Mouse (Mus musculus): ENCODE data around the gene Mthfd1l. TPM values are rescaled to one million over a fixed set of nuclear protein-coding genes. Genes with fewer than 3 reads are reported as not detected.

Mthfd1l gene
- total and polyA plus RNA-seq, 3 experiments: 84.0 to 94.8 (median 90.3) TPM

- dilution Hi-C loops (cut with MboI; ENCODE audit: extremely low pct_ligation_motif_present, extremely low pct_unique_long_range_greater_than_20kb, low sequenced_read_pairs) (no loop called here), in situ Hi-C loops (cut with MboI; ENCODE audit: low pct_ligation_motif_present, low pct_unique_long_range_greater_than_20kb, low sequenced_read_pairs) (no loop called here)
- TF ChIP-seq NRF1 (IDR thresholded peaks at IDR 0.05; ENCODE audit: low read depth, low read length) (no peak), IRF4 (IDR thresholded peaks at IDR 0.05; ENCODE audit: low read depth, low read length) (no peak), ELF1 (IDR thresholded peaks at IDR 0.05; ENCODE audit: low read depth, low read length) (no peak), MAZ (IDR thresholded peaks at IDR 0.05; ENCODE audit: low read depth, low read length) (no peak), ZMIZ1 (IDR thresholded peaks at IDR 0.05; ENCODE audit: low read depth, low read length) (no peak), USF1 (IDR thresholded peaks at IDR 0.05; ENCODE audit: low read depth, low read length) (no peak), NELFE (IDR thresholded peaks at IDR 0.05; ENCODE audit: low read depth, low read length) (no peak), ZKSCAN1 (IDR thresholded peaks at IDR 0.05; ENCODE audit: borderline replicate concordance, low read depth, low read length) (no peak), TCF12 (IDR thresholded peaks at IDR 0.05; ENCODE audit: low read depth, low read length) (no peak), MXI1 (IDR thresholded peaks at IDR 0.05; ENCODE audit: low read depth, low read length) (no peak)
Measured at GRCm38 (mm10) chr10:4057832-4058231, 84.9 kb downstream of the Mthfd1l start.

GRCm38 (mm10) chr10:4061071-4061987 is 88.4 kb downstream of the Mthfd1l start:
- no peak for DNase-seq (ENCODE audit: extremely low read depth)
- Histone ChIP-seq H3K9ac (ENCODE audit: insufficient read depth, low read depth) (no peak overlapping the region), H3K4me1 (ENCODE audit: control insufficient read depth in 1 of 2, insufficient read depth in 2 of 2) (no peaks in the 10 kb centered on the region), H3K4me2 (ENCODE audit: insufficient read depth, low read depth, poor library complexity, severe bottlenecking) (no peak overlapping the region), H3K9me3 (replicated peaks; ENCODE audit: low read length) (no peaks in the 10 kb centered on the region), H3K36me3 (replicated peaks in 1 of 2; ENCODE audit: control insufficient read depth in 1 of 2, insufficient read depth in 1 of 2, low read length in 1 of 2) (peaks cover 41 to 92% of the 10 kb centered on the region in 2 experiments), H3K27me3 (replicated peaks) (no peaks in the 10 kb centered on the region), H3K79me2 (replicated peaks; ENCODE audit: control insufficient read depth, extremely low read depth, insufficient read depth, poor library complexity, severe bottlenecking) (no peaks in the 10 kb centered on the region), H3K4me3 (replicated peaks in 1 of 3; ENCODE audit: low read depth in 2 of 3, low read length in 2 of 3, poor library complexity in 1 of 3) (no peak overlapping the region), H3K27ac (ENCODE audit: insufficient read depth, low read depth) (no peak overlapping the region)
- TF ChIP-seq PAX5 (IDR thresholded peaks at IDR 0.05; ENCODE audit: low read length) (no peak), MAZ (IDR thresholded peaks at IDR 0.05; ENCODE audit: low read depth, low read length) (no peak), ZC3H11A (IDR thresholded peaks at IDR 0.05; ENCODE audit: low read depth, low read length) (no peak), KAT2A (IDR thresholded peaks at IDR 0.05; ENCODE audit: insufficient replicate concordance, low read length) (no peak), RAD21 (IDR thresholded peaks at IDR 0.05; ENCODE audit: low read depth, low read length) (no peak), MXI1 (IDR thresholded peaks at IDR 0.05; ENCODE audit: low read depth, low read length) (no peak), GABPA (IDR thresholded peaks at IDR 0.05; ENCODE audit: insufficient replicate concordance, low read depth, low read length) (no peak), POLR2A (IDR thresholded peaks at IDR 0.05; ENCODE audit: low read depth, low read length) (no peak), SIN3A (IDR thresholded peaks at IDR 0.05; ENCODE audit: low read length) (no peak), SMC3 (IDR thresholded peaks at IDR 0.05; ENCODE audit: low read depth, low read length) (no peak), CTCF (conservative IDR thresholded peaks at IDR 0.05 in 1 of 2, IDR thresholded peaks at IDR 0.05 in 1 of 2; ENCODE audit: low read depth in 2 of 2, low read length in 2 of 2) (no peak), NRF1 (IDR thresholded peaks at IDR 0.05; ENCODE audit: low read depth, low read length) (no peak), ZMIZ1 (IDR thresholded peaks at IDR 0.05; ENCODE audit: low read depth, low read length) (no peak), ELF1 (IDR thresholded peaks at IDR 0.05; ENCODE audit: low read depth, low read length) (no peak), MAFK (IDR thresholded peaks at IDR 0.05; ENCODE audit: insufficient replicate concordance, low read length) (no peak), NELFE (IDR thresholded peaks at IDR 0.05; ENCODE audit: low read depth, low read length) (no peak)
- dilution Hi-C loops (cut with MboI; ENCODE audit: extremely low pct_ligation_motif_present, extremely low pct_unique_long_range_greater_than_20kb, low sequenced_read_pairs): no loop called here
- in situ Hi-C loops (cut with MboI; ENCODE audit: low pct_ligation_motif_present, low pct_unique_long_range_greater_than_20kb, low sequenced_read_pairs): no loop called here

More at GRCm38 (mm10) chr10:4057832-4058231, 84.9 kb downstream of the Mthfd1l start:
- Histone ChIP-seq H3K27me3 (replicated peaks) (no peaks in the 10 kb centered on the region), H3K79me2 (replicated peaks; ENCODE audit: control insufficient read depth, extremely low read depth, insufficient read depth, poor library complexity, severe bottlenecking) (no peaks in the 10 kb centered on the region), H3K4me1 (ENCODE audit: control insufficient read depth in 1 of 2, insufficient read depth in 2 of 2) (no peaks in the 10 kb centered on the region), H3K27ac (ENCODE audit: insufficient read depth, low read depth) (no peak overlapping the region), H3K9ac (ENCODE audit: insufficient read depth, low read depth) (no peak overlapping the region), H3K4me2 (ENCODE audit: insufficient read depth, low read depth, poor library complexity, severe bottlenecking) (no peak overlapping the region), H3K9me3 (replicated peaks; ENCODE audit: low read length) (no peaks in the 10 kb centered on the region), H3K36me3 (replicated peaks in 1 of 2; ENCODE audit: control insufficient read depth in 1 of 2, insufficient read depth in 1 of 2, low read length in 1 of 2) (peaks cover 37 to 84% of the 10 kb centered on the region in 2 experiments), H3K4me3 (replicated peaks in 1 of 3; ENCODE audit: low read depth in 2 of 3, low read length in 2 of 3, poor library complexity in 1 of 3) (no peak overlapping the region)
- DNase-seq (ENCODE audit: extremely low read depth): no peak
